Mouse (Mus musculus): Measurements from ENCODE around the gene Nbas.

GRCm38 (mm10) chr12:13360183-13360811 lies 91.4 kb downstream of the Nbas start:
- TF ChIP-seq POLR2A (IDR thresholded peaks at IDR 0.05; ENCODE audit: insufficient read depth, low read length), result no peak
- no peak for TF ChIP-seq CTCF (IDR thresholded peaks at IDR 0.05; ENCODE audit: low read depth, low read length)
- TF ChIP-seq EP300 (IDR thresholded peaks at IDR 0.05; ENCODE audit: insufficient read depth, low read depth, low read length), result no peak
